Comparison of ENCODE assay signal across 8 mouse cellular contexts in genomic region chr1:106796542-106796924, GRCm38 (mm10). TPM values are rescaled to one million over a fixed set of nuclear protein-coding genes. Genes with fewer than 3 reads are reported as not detected.
DNase-seq lines count a peak whose midpoint lies in the region; ATAC-seq and TF ChIP-seq lines count a peak whose summit lies in the region.

TSS of gene Vps4b (minus strand) at chr1:106796728.

- peaks cover 6% of the 10 kb centered on the region; the same call in 1 of the 2 replicates for H3K4me1 ChIP-seq in hindbrain, postnatal 0 days (ENCODE audit: insufficient read depth, low read length)

- no peak for TF ChIP-seq CTCF in gastrocnemius, adult 2 months (IDR thresholded peaks at IDR 0.05)
- no peak for TF ChIP-seq CTCF in hindbrain, postnatal 0 days (IDR thresholded peaks at IDR 0.05; ENCODE audit: low read depth)
- no peak for TF ChIP-seq CTCF in left cerebral cortex, adult 2 months (IDR thresholded peaks at IDR 0.05)

- peak; percentile 96 for DNase-seq in ZHBTc4 (ENCODE audit: low read depth, low spot score)
- peak; percentile 93 for DNase-seq in gastrocnemius, adult 2 months
- peak; percentile 98 for DNase-seq in hindbrain, postnatal 0 days (ENCODE audit: low spot score)
- peak; percentile 88 to 91 for DNase-seq in left cerebral cortex, adult 2 months (ENCODE audit: extremely low spot score in 1 of 2, low spot score in 2 of 2)
- peak; percentile 93 to 94 for DNase-seq in right cerebral cortex, adult 2 months (ENCODE audit: low spot score in 2 of 2)
- DNase-seq in urinary bladder, postnatal 14 days (ENCODE audit: low spot score): peak; percentile 94

- ATAC-seq in common myeloid progenitor, adult 5-6 weeks (replicated peaks; ENCODE audit: low read depth, poor library complexity, severe bottlenecking): peak; percentile 97
- ATAC-seq in hindbrain, postnatal 0 days: peak; percentile 99
- ATAC-seq in megakaryocyte, adult 5-6 weeks (ENCODE audit: poor library complexity, severe bottlenecking): peak; percentile 91

- peak within 1 kb of the TSS; percentile 100 for H3K4me3 ChIP-seq in gastrocnemius, adult 2 months
- H3K4me3 ChIP-seq in hindbrain, postnatal 0 days (ENCODE audit: low read length): peak within 1 kb of the TSS; percentile 79
- peak within 1 kb of the TSS; percentile 97 for H3K4me3 ChIP-seq in left cerebral cortex, adult 2 months

- H3K27me3 ChIP-seq in hindbrain, postnatal 0 days (ENCODE audit: insufficient read depth, low read length): no peaks in the 10 kb centered on the region

- intact Hi-C loops in gastrocnemius, adult 2 months (cut with DNase I): loop anchor here (1.0 kb wide), 1 partner anchor 36 kb away; no protein-coding TSS in a partner anchor
- intact Hi-C loops in left cerebral cortex, adult 2 months (cut with DNase I): loop anchor here (5.0 to 10.0 kb wide), 2 partner anchors 34 to 88 kb away; no protein-coding TSS in a partner anchor

- peak within 1 kb of the TSS; percentile 97 for H3K27ac ChIP-seq in gastrocnemius, adult 2 months
- H3K27ac ChIP-seq in hindbrain, postnatal 0 days: peak within 1 kb of the TSS; percentile 76
- peak within 1 kb of the TSS; percentile 86 for H3K27ac ChIP-seq in left cerebral cortex, adult 2 months

- peak within 1 kb of the TSS; percentile 67 for H3K4me2 ChIP-seq in hindbrain, postnatal 0 days (ENCODE audit: low read depth, low read length)

- no peaks in the 10 kb centered on the region for H3K9me3 ChIP-seq in hindbrain, postnatal 0 days (ENCODE audit: low read length)

- no peaks in the 10 kb centered on the region for H3K36me3 ChIP-seq in hindbrain, postnatal 0 days (ENCODE audit: insufficient read depth, low read length)

- under 1% methylated on average over 23 of the region's 23 CpGs for WGBS in hindbrain, postnatal 0 days

- peak within 1 kb of the TSS; percentile 74 for H3K9ac ChIP-seq in hindbrain, postnatal 0 days (replicated peaks; ENCODE audit: low read length)

RNA-seq across cellular contexts. Expression of gene Vps4b, which starts in this region (rescaled TPM):
- 104 and 109 TPM in 2 replicates for total RNA-seq in common myeloid progenitor, adult 5-6 weeks (2017)
- total RNA-seq in gastrocnemius, adult 2 months (2021): 10 to 100 TPM; 18.5 to 20.2 TPM
- 13.2 and 18.7 TPM in 2 replicates for total RNA-seq in hindbrain, postnatal 0 days (2014; rRNA removed)
- polyA plus RNA-seq in hindbrain, postnatal 0 days (2015; fragmentation: Nextera tagmentation; extraction: Ambion mirVana): 20.3 and 28.0 TPM in 2 replicates
- 10 to 100 TPM; 57.2 to 59.3 TPM for total RNA-seq in left cerebral cortex, adult 2 months (2021)
- total RNA-seq in megakaryocyte, adult 5-6 weeks (2015): 84.6 and 117 TPM in 2 replicates
- 95.5 and 121 TPM in 2 replicates for total RNA-seq in megakaryocyte, adult 5-6 weeks (2017)

Comparison
In these comparisons a context has a peak if more than half of its experiments do, and no peak if none do; other contexts are left out.
1. Peak in every context shown above with its lines: DNase-seq, ATAC-seq, H3K4me3 ChIP-seq and H3K27ac ChIP-seq.